Comparison of ENCODE assay signal across 9 mouse cellular contexts in the genomic region with DNA sequence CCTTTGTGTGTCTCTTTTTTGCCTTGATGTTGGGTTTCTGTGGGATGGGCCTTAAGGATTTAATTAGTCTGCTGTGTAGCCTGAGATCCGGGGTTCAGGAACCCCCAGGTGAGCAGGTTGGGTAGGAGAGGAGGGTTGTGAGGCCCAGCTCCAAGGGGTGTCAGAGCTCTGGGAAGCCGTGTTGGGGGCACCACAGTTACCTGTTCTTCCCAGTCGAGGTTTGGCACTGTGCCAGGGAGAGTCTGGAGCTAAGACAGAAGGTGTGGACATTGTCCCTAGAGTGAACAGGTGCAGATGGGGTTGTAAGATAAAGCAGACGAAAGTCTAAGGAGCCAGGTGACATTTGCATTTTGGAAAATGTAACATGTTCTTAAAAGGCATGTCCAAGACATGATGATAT.
A peak's percentile ranks its signal among the peaks of the same experiment; 100 is the strongest.
DNase-seq lines count a peak whose midpoint lies in the region; ATAC-seq lines count a peak whose summit lies in the region.
"Had no signal": no experiment of that assay in that cellular context is flagged by ENCODE, and none has a peak within 500 bp of the region (broad histone marks: within the 10 kb centered on the region; RNA-seq: fewer than 3 reads in every experiment).

No protein-coding gene starts in this region.

- H3K9ac ChIP-seq in limb, embryonic 13.5 days: no peak overlapping the region
- H3K9ac ChIP-seq in forebrain, embryonic 14.5 days (ENCODE audit: low read length): no peak overlapping the region
- H3K9ac ChIP-seq in hindbrain, embryonic 16.5 days (ENCODE audit: low read depth, low read length): peak overlapping the region; percentile 69; the same call in 1 of the 2 replicates
- H3K9ac ChIP-seq in neural tube, embryonic 12.5 days: no peak overlapping the region

- no peaks in the 10 kb centered on the region for H3K36me3 ChIP-seq in limb, embryonic 13.5 days
- no peaks in the 10 kb centered on the region for H3K36me3 ChIP-seq in limb, embryonic 10.5 days
- no peaks in the 10 kb centered on the region for H3K36me3 ChIP-seq in forebrain, embryonic 14.5 days (ENCODE audit: control insufficient read depth, insufficient read depth, low read length)
- no peaks in the 10 kb centered on the region for H3K36me3 ChIP-seq in hindbrain, embryonic 16.5 days (ENCODE audit: control insufficient read depth, insufficient read depth, low read length)
- no peaks in the 10 kb centered on the region for H3K36me3 ChIP-seq in neural tube, embryonic 12.5 days

- WGBS in limb, embryonic 13.5 days: 33% methylated on average over 4 of the region's 4 CpGs
- WGBS in limb, embryonic 10.5 days: 44% methylated on average over 4 of the region's 4 CpGs
- WGBS in forebrain, embryonic 14.5 days: 18% methylated on average over 4 of the region's 4 CpGs
- 24% methylated on average over 4 of the region's 4 CpGs for WGBS in hindbrain, embryonic 16.5 days
- 40% methylated on average over 4 of the region's 4 CpGs for WGBS in neural tube, embryonic 12.5 days

- H3K4me1 ChIP-seq in limb, embryonic 13.5 days: peaks cover 11% of the 10 kb centered on the region
- peaks cover 23% of the 10 kb centered on the region for H3K4me1 ChIP-seq in limb, embryonic 10.5 days
- H3K4me1 ChIP-seq in forebrain, embryonic 14.5 days (ENCODE audit: control insufficient read depth, insufficient read depth, low read length): peaks cover 19% of the 10 kb centered on the region
- H3K4me1 ChIP-seq in hindbrain, embryonic 16.5 days (ENCODE audit: control insufficient read depth, insufficient read depth, low read depth, low read length): peaks cover 7% of the 10 kb centered on the region
- H3K4me1 ChIP-seq in neural tube, embryonic 12.5 days: peaks cover 18% of the 10 kb centered on the region

- no peak overlapping the region for H3K27ac ChIP-seq in limb, embryonic 13.5 days
- H3K27ac ChIP-seq in limb, embryonic 10.5 days: no peak overlapping the region
- peak overlapping the region; percentile 92; the same call in 1 of the 2 replicates for H3K27ac ChIP-seq in forebrain, embryonic 14.5 days (ENCODE audit: low read depth, low read length)
- peak overlapping the region; percentile 82 for H3K27ac ChIP-seq in hindbrain, embryonic 16.5 days (ENCODE audit: low read depth, low read length)
- no peak overlapping the region for H3K27ac ChIP-seq in neural tube, embryonic 12.5 days

- no peaks in the 10 kb centered on the region for H3K9me3 ChIP-seq in limb, embryonic 13.5 days
- H3K9me3 ChIP-seq in limb, embryonic 10.5 days (replicated peaks): no peaks in the 10 kb centered on the region
- H3K9me3 ChIP-seq in forebrain, embryonic 14.5 days (replicated peaks; ENCODE audit: control insufficient read depth, low read length): no peaks in the 10 kb centered on the region
- no peaks in the 10 kb centered on the region for H3K9me3 ChIP-seq in hindbrain, embryonic 16.5 days (ENCODE audit: control insufficient read depth, low read length)
- H3K9me3 ChIP-seq in neural tube, embryonic 12.5 days: no peaks in the 10 kb centered on the region

- H3K4me2 ChIP-seq in limb, embryonic 13.5 days (replicated peaks): peak overlapping the region; percentile 85; the same call in 1 of the 2 replicates
- H3K4me2 ChIP-seq in forebrain, embryonic 14.5 days (ENCODE audit: low read length): peak overlapping the region; percentile 75
- peak overlapping the region; percentile 94 for H3K4me2 ChIP-seq in hindbrain, embryonic 16.5 days (ENCODE audit: low read length)
- peak overlapping the region; percentile 82; the same call in 1 of the 2 replicates for H3K4me2 ChIP-seq in neural tube, embryonic 12.5 days (replicated peaks)

- no peak overlapping the region for H3K4me3 ChIP-seq in limb, embryonic 13.5 days
- no peak overlapping the region for H3K4me3 ChIP-seq in limb, embryonic 10.5 days
- no peak overlapping the region for H3K4me3 ChIP-seq in forebrain, embryonic 14.5 days (ENCODE audit: low read depth, low read length)
- H3K4me3 ChIP-seq in hindbrain, embryonic 16.5 days (ENCODE audit: low read length): no peak overlapping the region
- no peak overlapping the region for H3K4me3 ChIP-seq in neural tube, embryonic 12.5 days

- DNase-seq in limb, embryonic 10.5 days (ENCODE audit: low spot score): no peak
- peak; percentile 29 for DNase-seq in forebrain, embryonic 14.5 days (ENCODE audit: low spot score)
- DNase-seq in embryo, embryonic 10.5 days (ENCODE audit: low spot score): no peak
- no peak for DNase-seq in frontal cortex, postnatal 14 days (ENCODE audit: low spot score in 2 of 2)
- DNase-seq: adrenal gland, adult 8-10 months; gastrocnemius, postnatal 10 days had no signal

- peaks cover 57% of the 10 kb centered on the region for H3K27me3 ChIP-seq in limb, embryonic 13.5 days
- peaks cover 65% of the 10 kb centered on the region for H3K27me3 ChIP-seq in limb, embryonic 10.5 days (ENCODE audit: low read depth, poor library complexity, severe bottlenecking)
- no peaks in the 10 kb centered on the region for H3K27me3 ChIP-seq in forebrain, embryonic 14.5 days (replicated peaks; ENCODE audit: control insufficient read depth, insufficient read depth, low read length)
- no peaks in the 10 kb centered on the region for H3K27me3 ChIP-seq in hindbrain, embryonic 16.5 days (replicated peaks; ENCODE audit: control insufficient read depth, insufficient read depth, low read length)
- H3K27me3 ChIP-seq in neural tube, embryonic 12.5 days (replicated peaks): peaks cover 15% of the 10 kb centered on the region; the same call in 1 of the 2 replicates

- ATAC-seq in limb, embryonic 13.5 days (ENCODE audit: low FRiP score, low read depth): no peak
- peak; percentile 6 for ATAC-seq in forebrain, embryonic 14.5 days
- ATAC-seq in hindbrain, embryonic 16.5 days: 0 out of 2 replicates have a peak, but pooled peaks have one; percentile 1
- peak; percentile 10; the same call in 1 of the 2 replicates for ATAC-seq in neural tube, embryonic 12.5 days (ENCODE audit: low FRiP score, low read depth)

Comparison
In these comparisons a context has a peak if more than half of its experiments do, and no peak if none do; other contexts are left out.
1. H3K27ac ChIP-seq: peak in forebrain, embryonic 14.5 days (single experiment) and hindbrain, embryonic 16.5 days (single experiment); none in limb, embryonic 13.5 days (single experiment), limb, embryonic 10.5 days (single experiment) and neural tube, embryonic 12.5 days (single experiment).
2. Peak in every context shown above with its lines, with median percentiles within 50 percentile points of each other: H3K4me2 ChIP-seq.